ENCODE assay signal across 8 mouse cellular contexts in the genomic region with DNA sequence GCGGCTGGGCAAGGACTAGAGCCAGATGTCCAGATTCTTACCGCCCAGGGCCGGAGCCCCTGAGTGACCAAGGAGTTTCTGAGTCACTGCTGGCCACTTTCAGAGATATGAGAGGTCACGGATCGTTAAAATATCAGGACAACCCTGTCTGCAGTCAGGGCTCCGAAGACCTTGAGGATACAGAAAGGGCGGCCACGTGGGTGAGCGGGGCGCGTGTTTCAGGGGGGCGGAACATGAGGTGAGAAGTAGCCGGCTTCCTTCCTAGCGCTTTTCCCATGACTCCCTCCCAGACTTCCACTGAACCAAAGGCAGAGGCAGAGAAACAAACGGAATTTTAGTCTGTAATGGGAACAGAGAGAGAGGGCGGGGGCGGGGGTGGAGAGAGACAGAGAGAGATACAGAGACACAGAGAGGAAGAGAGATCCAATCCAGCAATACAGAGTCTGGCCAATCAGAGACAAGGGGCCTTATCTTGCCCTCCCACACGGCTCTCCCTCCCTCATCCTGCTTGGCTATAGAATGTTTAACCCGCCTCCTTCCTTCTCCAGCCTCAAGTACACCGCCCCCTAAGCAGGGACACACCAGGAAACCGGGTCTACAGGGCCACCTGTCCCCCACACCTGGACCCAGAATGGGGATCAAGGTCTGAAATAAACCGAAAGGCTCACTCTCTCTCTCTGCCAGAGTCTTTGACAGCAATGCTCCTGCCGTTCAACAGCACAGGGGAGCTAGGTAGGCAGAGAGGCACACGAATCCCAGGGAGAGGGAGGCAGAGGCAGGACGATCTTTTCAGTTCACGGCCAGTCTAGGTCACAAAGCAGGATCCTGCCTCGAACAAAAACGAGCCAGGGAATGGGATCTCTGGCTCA. TPM values are rescaled to one million over a fixed set of nuclear protein-coding genes. Genes with fewer than 3 reads are reported as not detected.
A peak's percentile ranks its signal among the peaks of the same experiment; 100 is the strongest.
DNase-seq lines count a peak whose midpoint lies in the region; ATAC-seq and TF ChIP-seq lines count a peak whose summit lies in the region.

No protein-coding gene starts in this region.

- H3K4me1 ChIP-seq in cerebellum, adult 2 months (ENCODE audit: control insufficient read depth, insufficient read depth, low read length) = peaks cover 32% of the 10 kb centered on the region
- peaks cover 13% of the 10 kb centered on the region for H3K4me1 ChIP-seq in lung, adult 2 months (ENCODE audit: control insufficient read depth, insufficient read depth, low read length)
- H3K4me1 ChIP-seq in heart, embryonic 15.5 days (replicated peaks) = peaks cover 29% of the 10 kb centered on the region
- peaks cover 17% of the 10 kb centered on the region for H3K4me1 ChIP-seq in stomach, embryonic 15.5 days

- H3K9me3 ChIP-seq in heart, embryonic 15.5 days (replicated peaks) = no peaks in the 10 kb centered on the region
- H3K9me3 ChIP-seq in stomach, embryonic 15.5 days = no peaks in the 10 kb centered on the region

- H3K4me3 ChIP-seq in cerebellum, adult 2 months (replicated peaks; ENCODE audit: insufficient read depth, low read depth, low read length) = peak overlapping the region; percentile 20
- no peak overlapping the region for H3K4me3 ChIP-seq in lung, adult 2 months (replicated peaks; ENCODE audit: extremely low read depth, low read depth, low read length)
- H3K4me3 ChIP-seq in heart, embryonic 15.5 days = peak overlapping the region; percentile 13; the same call in 1 of the 2 replicates
- H3K4me3 ChIP-seq in stomach, embryonic 15.5 days (replicated peaks) = no peak overlapping the region

- no peak for TF ChIP-seq CTCF in cerebellum, adult 2 months (IDR thresholded peaks at IDR 0.05; ENCODE audit: borderline replicate concordance, insufficient read depth, low read depth, low read length)
- TF ChIP-seq CTCF in lung, adult 2 months (IDR thresholded peaks at IDR 0.05; ENCODE audit: insufficient read depth, low read length) = no peak

- peak overlapping the region; percentile 70 for H3K27ac ChIP-seq in cerebellum, adult 2 months (ENCODE audit: insufficient read depth, low read length)
- peak overlapping the region; percentile 38 for H3K27ac ChIP-seq in heart, embryonic 15.5 days
- H3K27ac ChIP-seq in stomach, embryonic 15.5 days = no peak overlapping the region

- 38% methylated on average over 28 of the region's 28 CpGs for WGBS in cerebellum, adult 2 months
- WGBS in lung, adult 2 months = 51% methylated on average over 28 of the region's 28 CpGs
- WGBS in heart, embryonic 15.5 days = 59% methylated on average over 28 of the region's 28 CpGs
- WGBS in stomach, embryonic 15.5 days = 71% methylated on average over 28 of the region's 28 CpGs

- no peak overlapping the region for H3K9ac ChIP-seq in heart, embryonic 15.5 days
- H3K9ac ChIP-seq in stomach, embryonic 15.5 days = no peak overlapping the region

- peak; percentile 56 to 58 for DNase-seq in cerebellum, adult 2 months
- no peak for DNase-seq in cerebellum, postnatal 36 days
- peak; percentile 28 for DNase-seq in lung, postnatal 36 days
- no peak for DNase-seq in lung, adult 2 months
- DNase-seq in layer of hippocampus, adult 11-12 months (ENCODE audit: low spot score) = no peak
- no peak for DNase-seq in layer of hippocampus, postnatal 25 days (ENCODE audit: extremely low spot score in 1 of 2, low spot score in 1 of 2)

- no peak for ATAC-seq in heart, embryonic 15.5 days (replicated peaks; ENCODE audit: insufficient number of reproducible peaks, insufficient read depth, low FRiP score, low read depth)
- peak; percentile 44; the same call in 1 of the 2 replicates for ATAC-seq in stomach, embryonic 15.5 days (ENCODE audit: insufficient read depth, low FRiP score, low read depth)

- TF ChIP-seq POLR2A in cerebellum, adult 2 months (IDR thresholded peaks at IDR 0.05; ENCODE audit: borderline replicate concordance, insufficient read depth, low read length) = no peak
- TF ChIP-seq POLR2A in lung, adult 2 months (IDR thresholded peaks at IDR 0.05; ENCODE audit: borderline replicate concordance, extremely low read depth, low read depth, low read length) = no peak

- no peaks in the 10 kb centered on the region for H3K36me3 ChIP-seq in heart, embryonic 15.5 days
- no peaks in the 10 kb centered on the region for H3K36me3 ChIP-seq in stomach, embryonic 15.5 days

- H3K4me2 ChIP-seq in heart, embryonic 15.5 days = peak overlapping the region; percentile 41
- H3K4me2 ChIP-seq in stomach, embryonic 15.5 days = no peak overlapping the region

- no peaks in the 10 kb centered on the region for H3K27me3 ChIP-seq in cerebellum, adult 2 months (ENCODE audit: control insufficient read depth, insufficient read depth, low read length)
- H3K27me3 ChIP-seq in heart, embryonic 15.5 days = no peaks in the 10 kb centered on the region
- H3K27me3 ChIP-seq in stomach, embryonic 15.5 days (replicated peaks) = no peaks in the 10 kb centered on the region

RNA-seq across cellular contexts. Expression of gene Camkk2, which starts 4.2 kb away (rescaled TPM):
- 212 and 243 TPM in 2 replicates for polyA plus RNA-seq in cerebellum, adult 2 months (2012; rRNA removed)
- polyA plus RNA-seq in lung, adult 2 months (2012; rRNA removed) = 33.3 and 35.6 TPM in 2 replicates
- polyA plus RNA-seq in heart, embryonic 15.5 days (2015; fragmentation: Nextera tagmentation; extraction: Ambion mirVana) = 11.8 and 17.6 TPM in 2 replicates
- 23.2 and 25.2 TPM in 2 replicates for polyA plus RNA-seq in stomach, embryonic 15.5 days (2015; fragmentation: Nextera tagmentation; extraction: Ambion mirVana)
- total RNA-seq in layer of hippocampus, postnatal 25 days (2021) = 100 to 1,000 TPM; 110 to 127 TPM

RNA-seq across cellular contexts. Expression of gene Anapc5, which starts 46.2 kb away (rescaled TPM):
- polyA plus RNA-seq in cerebellum, adult 2 months (2012; rRNA removed) = 325 and 326 TPM in 2 replicates
- polyA plus RNA-seq in lung, adult 2 months (2012; rRNA removed) = 207 and 274 TPM in 2 replicates
- 286 and 337 TPM in 2 replicates for polyA plus RNA-seq in heart, embryonic 15.5 days (2015; fragmentation: Nextera tagmentation; extraction: Ambion mirVana)
- 384 and 409 TPM in 2 replicates for polyA plus RNA-seq in stomach, embryonic 15.5 days (2015; fragmentation: Nextera tagmentation; extraction: Ambion mirVana)
- 100 to 1,000 TPM; 198 to 200 TPM for total RNA-seq in layer of hippocampus, postnatal 25 days (2021)

Comparison
In these comparisons a context has a peak if more than half of its experiments do, and no peak if none do; other contexts are left out.
1. DNase-seq: peak in cerebellum, adult 2 months (2 of 2) and lung, postnatal 36 days (single experiment); none in cerebellum, postnatal 36 days (0 of 2), lung, adult 2 months (single experiment), layer of hippocampus, adult 11-12 months (single experiment) and layer of hippocampus, postnatal 25 days (0 of 2).
2. H3K4me3 ChIP-seq: peak in cerebellum, adult 2 months (single experiment) and heart, embryonic 15.5 days (single experiment); none in lung, adult 2 months (single experiment) and stomach, embryonic 15.5 days (single experiment).